Mouse (Mus musculus): ENCODE results near the gene Nob1. TPM values are rescaled to one million over a fixed set of nuclear protein-coding genes. Genes with fewer than 3 reads are reported as not detected.

Nob1 gene
- polyA plus RNA-seq, 1 experiment from 2014 or later, result 80.3 TPM

Other genes with a start within 250 kb of the Nob1 start
- gene Nfat5, start 131.6 kb downstream of the Nob1 start, polyA plus RNA-seq (2014; fragmentation: Nextera tagmentation; extraction: Ambion mirVana), result 10.1 and 14.7 TPM in 2 replicates
- 5.5 and 7.7 TPM in 2 replicates for gene Nqo1, start 21.8 kb downstream of the Nob1 start, polyA plus RNA-seq (2014; fragmentation: Nextera tagmentation; extraction: Ambion mirVana)
- gene Wwp2, start 11.3 kb upstream of the Nob1 start, polyA plus RNA-seq (2014; fragmentation: Nextera tagmentation; extraction: Ambion mirVana), result 61.2 and 69.5 TPM in 2 replicates
- gene Psmd7, start 163.4 kb upstream of the Nob1 start, polyA plus RNA-seq (2014; fragmentation: Nextera tagmentation; extraction: Ambion mirVana), result 321 and 323 TPM in 2 replicates

Data from hindbrain, embryonic 11.5 days (tissue).